Mouse (Mus musculus): ENCODE results near the gene Chmp4b.
A peak's percentile ranks its signal among the peaks of the same experiment; 100 is the strongest.

Chmp4b gene

GRCm38 (mm10) chr2:154642005-154642459 lies 9.5 kb upstream of the Chmp4b start:
- no peak for DNase-seq

GRCm38 (mm10) chr2:154642712-154643385 lies 8.7 kb upstream of the Chmp4b start:
- DNase-seq: no peak

GRCm38 (mm10) chr2:154646634-154647033 lies 4.9 kb upstream of the Chmp4b start:
- no peak for DNase-seq

GRCm38 (mm10) chr2:154648086-154648485 lies 3.4 kb upstream of the Chmp4b start:
- DNase-seq: no peak

- no peak for DNase-seq
Measured at GRCm38 (mm10) chr2:154650404-154650803, 1.1 kb upstream of the Chmp4b start.

GRCm38 (mm10) chr2:154654976-154655375 lies 3.5 kb downstream of the Chmp4b start:
- DNase-seq: no peak

GRCm38 (mm10) chr2:154655878-154656414 lies 4.4 kb downstream of the Chmp4b start:
- no peak for DNase-seq

- DNase-seq: peak; percentile 96 to 97
Measured at GRCm38 (mm10) chr2:154656710-154657485, 5.4 kb downstream of the Chmp4b start.

- peak in 1 of 2 experiments; percentile 51 for DNase-seq
Measured at GRCm38 (mm10) chr2:154657486-154658237, 6.2 kb downstream of the Chmp4b start.

GRCm38 (mm10) chr2:154659070-154659469 lies 7.6 kb downstream of the Chmp4b start:
- DNase-seq: no peak

GRCm38 (mm10) chr2:154659531-154660074 lies 8.1 kb downstream of the Chmp4b start:
- DNase-seq: no peak

- no peak for DNase-seq
Measured at GRCm38 (mm10) chr2:154668680-154669079, 17.2 kb downstream of the Chmp4b start.

GRCm38 (mm10) chr2:154670106-154670505 lies 18.6 kb downstream of the Chmp4b start:
- DNase-seq: no peak

GRCm38 (mm10) chr2:154670741-154671140 lies 19.2 kb downstream of the Chmp4b start:
- no peak for DNase-seq

GRCm38 (mm10) chr2:154674008-154674407 lies 22.5 kb downstream of the Chmp4b start:
- DNase-seq: no peak

GRCm38 (mm10) chr2:154676653-154677609 lies 25.4 kb downstream of the Chmp4b start:
- no peak for DNase-seq

- no peak for DNase-seq
Measured at GRCm38 (mm10) chr2:154677651-154678139, 26.2 kb downstream of the Chmp4b start.

- DNase-seq: no peak
Measured at GRCm38 (mm10) chr2:154678995-154679394, 27.5 kb downstream of the Chmp4b start.

- no peak for DNase-seq
Measured at GRCm38 (mm10) chr2:154680337-154680736, 28.8 kb downstream of the Chmp4b start.

GRCm38 (mm10) chr2:154680941-154681340 lies 29.4 kb downstream of the Chmp4b start:
- no peak for DNase-seq

GRCm38 (mm10) chr2:154682712-154683111 lies 31.2 kb downstream of the Chmp4b start:
- DNase-seq: no peak

All from thymus, adult 18-20 months (tissue).